Mouse (Mus musculus): Measurements from ENCODE around the gene Ces2a.

DNA sequence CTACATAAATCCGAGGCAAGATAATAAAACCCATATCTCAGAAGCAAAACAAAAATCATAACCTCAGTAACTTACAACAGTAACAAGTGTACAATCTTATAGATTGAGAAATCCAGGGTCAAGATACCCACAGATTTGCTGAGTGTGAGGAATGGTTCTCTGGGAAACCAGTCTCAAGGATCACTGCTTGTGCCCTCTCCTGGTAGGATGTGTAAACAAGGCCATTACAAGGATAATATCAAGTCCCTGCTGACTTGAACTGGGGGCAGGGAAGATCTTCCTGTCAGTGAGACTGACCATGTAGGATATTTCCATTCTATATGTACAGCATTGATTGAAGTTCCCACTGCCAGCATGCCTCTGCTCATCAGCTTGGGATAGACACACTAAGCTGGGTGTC, 8.2 kb downstream of the Ces2a start:
- TF ChIP-seq CHD2 (IDR thresholded peaks at IDR 0.05; ENCODE audit: low read depth, low read length) (no peak), HCFC1 (IDR thresholded peaks at IDR 0.05; ENCODE audit: borderline replicate concordance, insufficient read depth, low read length) (no peak), ZNF384 (IDR thresholded peaks at IDR 0.05; ENCODE audit: low read depth, low read length) (no peak)
